Mouse (Mus musculus): ENCODE measurements around the gene Tubb2b. TPM values are rescaled to one million over a fixed set of nuclear protein-coding genes. Genes with fewer than 3 reads are reported as not detected.

Tubb2b gene
- polyA plus RNA-seq, 1 experiment from 2014 or later, result 66.5 TPM

- Histone ChIP-seq H3K4me3 (no peak overlapping the region), H3K9ac (no peak overlapping the region), H3K27me3 (no peaks in the 10 kb centered on the region), H3K27ac (no peak overlapping the region), H3K9me3 (no peaks in the 10 kb centered on the region), H3K4me1 (peaks cover 10% of the 10 kb centered on the region), H3K36me3 (peaks cover 4% of the 10 kb centered on the region; the same call in 1 of the 2 replicates), H3K4me2 (replicated peaks) (no peak overlapping the region)
- 86% methylated on average over 3 of the region's 3 CpGs for WGBS
- no peak for ATAC-seq (ENCODE audit: insufficient number of reproducible peaks, insufficient read depth, low FRiP score, low TSS enrichment)
These were observed 50.5 kb downstream of the Tubb2b start for GRCm38 (mm10) chr13:34079801-34080200.

- Histone ChIP-seq H3K4me1 (peaks cover 10% of the 10 kb centered on the region), H3K27ac (no peak overlapping the region), H3K9ac (peak overlapping the region; percentile 71; the same call in 1 of the 2 replicates), H3K9me3 (no peaks in the 10 kb centered on the region), H3K4me2 (replicated peaks) (peak overlapping the region; percentile 82), H3K4me3 (peak overlapping the region; percentile 62; the same call in 1 of the 2 replicates), H3K27me3 (no peaks in the 10 kb centered on the region), H3K36me3 (peaks cover 5% of the 10 kb centered on the region; the same call in 1 of the 2 replicates)
- 0 out of 2 replicates have a peak, but pooled peaks have one; percentile 26 for ATAC-seq (ENCODE audit: insufficient number of reproducible peaks, insufficient read depth, low FRiP score, low TSS enrichment)
- 38% methylated on average over 16 of the region's 16 CpGs for WGBS
These were observed 51.6 kb downstream of the Tubb2b start for GRCm38 (mm10) chr13:34078500-34079280.

- Histone ChIP-seq H3K9ac (peak within 1 kb of the TSS; percentile 71), H3K4me2 (replicated peaks) (peak within 1 kb of the TSS; percentile 82), H3K4me1 (peaks cover 10% of the 10 kb centered on the region), H3K27me3 (no peaks in the 10 kb centered on the region), H3K9me3 (no peaks in the 10 kb centered on the region), H3K36me3 (peaks cover 8% of the 10 kb centered on the region; the same call in 1 of the 2 replicates), H3K27ac (0 out of 2 replicates have a peak within 1 kb of the TSS, but pooled peaks have one; percentile 2), H3K4me3 (peak within 1 kb of the TSS; percentile 62)
- ATAC-seq (ENCODE audit: insufficient number of reproducible peaks, insufficient read depth, low FRiP score, low TSS enrichment), result peak; percentile 85
- 1% methylated on average over 45 of the region's 45 CpGs for WGBS
These were observed 52.6 kb downstream of the Tubb2b start, which contains the start of gene Tubb2a for GRCm38 (mm10) chr13:34077492-34078271. TSS of gene Tubb2a (minus strand) at chr13:34078007.

Other genes with a start within 250 kb of the Tubb2b start
- 0.34 and 0.42 TPM in 2 replicates for gene Serpinb6c, start 224.8 kb downstream of the Tubb2b start, polyA plus RNA-seq (2016; fragmentation: Nextera tagmentation; extraction: Ambion mirVana)
- gene Nqo2, start 165.8 kb downstream of the Tubb2b start, polyA plus RNA-seq (2016; fragmentation: Nextera tagmentation; extraction: Ambion mirVana), result 15.5 and 15.8 TPM in 2 replicates
- gene Ripk1, start 128.1 kb downstream of the Tubb2b start, polyA plus RNA-seq (2016; fragmentation: Nextera tagmentation; extraction: Ambion mirVana), result 16.4 and 16.5 TPM in 2 replicates
- gene Serpinb6a, start 127.7 kb downstream of the Tubb2b start, polyA plus RNA-seq (2016; fragmentation: Nextera tagmentation; extraction: Ambion mirVana), result 57.0 and 61.2 TPM in 2 replicates
- 40.2 and 43.9 TPM in 2 replicates for gene Bphl, start 92.9 kb downstream of the Tubb2b start, polyA plus RNA-seq (2016; fragmentation: Nextera tagmentation; extraction: Ambion mirVana)
- gene Tubb2a, start 52.5 kb downstream of the Tubb2b start, polyA plus RNA-seq (2016; fragmentation: Nextera tagmentation; extraction: Ambion mirVana), result 162 and 188 TPM in 2 replicates
- 111 TPM in 2 replicates for gene Psmg4, start 32.5 kb upstream of the Tubb2b start, polyA plus RNA-seq (2016; fragmentation: Nextera tagmentation; extraction: Ambion mirVana)
- 5.5 and 6.1 TPM in 2 replicates for gene Slc22a23, start 214.7 kb upstream of the Tubb2b start, polyA plus RNA-seq (2016; fragmentation: Nextera tagmentation; extraction: Ambion mirVana)

All from embryonic facial prominence, embryonic 12.5 days (tissue).